Mouse (Mus musculus) T-helper 17 cell (primary cell): ENCODE data around the gene Zbtb32.

ENCODE experiments used
- in situ Hi-C, 2 experiments: fragments of 300-600 bp; cut with MboI, MseI; formaldehyde crosslinking; loops; 1 replicate in 1 of 2; 2 replicates in 1 of 2; pipeline ENCODE4 v1.15.1; 2025; ENCODE audit warnings: high pct_unique_total_duplicates in 2 of 2

The Zbtb32 gene

DNA sequence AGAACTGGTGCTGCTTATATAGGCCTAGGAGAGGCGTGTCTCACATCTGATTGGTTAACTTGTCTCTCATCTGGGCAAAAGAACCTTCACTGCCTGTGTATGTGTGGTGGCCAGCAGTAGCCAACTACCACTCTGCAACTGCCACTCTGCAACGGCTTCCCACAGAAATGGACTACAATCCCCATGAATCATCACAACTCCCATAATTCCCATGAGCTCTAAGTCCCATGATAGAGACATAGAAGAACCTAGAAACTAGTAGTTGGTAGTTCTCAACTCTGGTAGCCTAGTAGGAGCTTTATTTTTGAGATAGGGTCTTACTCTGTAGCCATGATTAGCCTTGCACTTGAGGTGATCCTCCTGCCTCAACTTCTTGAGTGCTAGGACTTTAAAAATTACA, 48.8 kb downstream of the Zbtb32 start:
- in situ Hi-C loops: loop anchor here in 1 of 2 experiments (10.0 kb wide), 1 partner anchor 455 kb away; the partner anchor contains the start of genes Gm26920, Zfp260 and Zfp566

DNA sequence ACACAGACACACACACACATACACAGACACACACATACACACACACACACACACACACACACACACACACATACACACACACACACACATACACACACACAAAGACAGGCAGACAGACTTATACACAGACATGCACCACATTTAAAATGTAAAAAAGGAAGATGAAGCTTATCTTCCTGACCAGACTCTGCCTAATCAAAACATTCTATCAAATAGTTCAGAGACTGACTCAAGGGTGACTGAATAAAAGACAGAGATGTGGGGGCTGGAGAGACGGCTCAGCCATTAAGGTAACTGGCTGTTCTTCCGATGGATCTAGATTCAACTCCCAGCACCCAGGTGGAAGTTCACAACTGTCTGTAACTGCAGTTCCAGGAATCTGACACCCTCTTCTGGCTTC, 54.4 kb downstream of the Zbtb32 start:
- in situ Hi-C loops: no loop called here

DNA sequence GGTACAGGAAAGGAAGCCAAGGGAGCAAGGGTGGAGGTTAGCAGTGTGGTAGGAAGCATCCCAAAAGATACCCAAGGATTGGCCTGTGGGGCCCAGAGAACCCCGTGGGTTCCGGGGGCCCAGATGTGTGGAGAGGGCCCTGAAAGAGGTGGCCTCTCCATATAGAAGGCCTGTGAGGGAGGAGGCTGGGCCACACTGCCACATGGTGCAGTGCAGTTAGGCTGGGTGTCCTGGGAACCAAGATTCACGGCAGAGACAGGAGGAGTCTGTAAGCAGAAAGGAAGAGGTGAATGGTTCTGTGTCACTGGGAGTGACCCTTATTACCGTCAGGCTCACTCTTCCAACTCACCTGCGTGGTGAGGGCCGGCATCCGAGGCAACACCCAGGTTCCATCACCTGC, 58.1 kb downstream of the Zbtb32 start:
- in situ Hi-C loops: no loop called here
